Mouse (Mus musculus): ENCODE results near the gene Sfi1.
"Not testable (repeated sequence)": the region's sequence is repeated elsewhere in the genome, so short reads cannot be mapped to it uniquely, and the experiment has no call there.

- not testable (repeated sequence) for TF ChIP-seq CTCF, POLR2A (IDR thresholded peaks at IDR 0.05; ENCODE audit: insufficient read depth, low read depth, low read length)
Measured at GRCm38 (mm10) chr11:3173425-3174318, 19.6 kb downstream of the Sfi1 start.

Data from olfactory bulb, adult 2 months (tissue).